Mouse (Mus musculus) testis, postnatal 14 days (tissue): ENCODE measurements at regions not wholly inside any gene's neighbourhood (a gene's known extent, or its start where the extent isn't known, plus 50 kb on each side); places are given as distances from the start of the nearest gene placed in this dataset.

Source experiments
- DNase-seq: peaks from one replicate; pipeline ENCODE4 v3.0.0; 2021; ENCODE audit warnings: low spot score

GRCm38 (mm10) chr7:59711741-59712140 lies 293.1 kb downstream of the Snurf start:
- DNase-seq, result peak; percentile 7
